Mouse (Mus musculus) hindbrain, embryonic 14.5 days (tissue): Measurements from ENCODE around the gene Myo1e. TPM values are rescaled to one million over a fixed set of nuclear protein-coding genes. Genes with fewer than 3 reads are reported as not detected.

ENCODE experiments used
- ATAC-seq: fragments of 200-750 bp; cut with Nextera tagmentation; 2 replicates; pipeline ENCODE4 v1.8.0; 2017; ENCODE audit warnings: moderate number of reproducible peaks, mild to moderate bottlenecking, moderate TSS enrichment, moderate library complexity; ENCODE audit not compliant: low FRiP score
- DNase-seq: peaks from one replicate; pipeline ENCODE4 v3.0.0-alpha.2; 2015; ENCODE audit warnings: low spot score
- H3K27ac ChIP-seq: fragments of 300-500 bp; sonication (generic); 2 replicates; pipeline ENCODE4 v1.5.1; 2014; ENCODE audit warnings: mild to moderate bottlenecking, moderate library complexity
- H3K27me3 ChIP-seq: fragments of 300-500 bp; sonication (generic); 2 replicates; pipeline ENCODE4 v1.6.1; 2014; ENCODE audit warnings: mild to moderate bottlenecking, low read length, mixed read lengths; ENCODE audit not compliant: control insufficient read depth, insufficient read depth
- H3K36me3 ChIP-seq: fragments of 300-500 bp; sonication (generic); replicated peaks from 2 replicates; pipeline ENCODE4 v1.6.1; 2014; ENCODE audit not compliant: control insufficient read depth, insufficient read depth
- H3K4me1 ChIP-seq: fragments of 300-500 bp; sonication (generic); replicated peaks from 2 replicates; pipeline ENCODE4 v1.6.1; 2014; ENCODE audit warnings: antibody characterized with exemption, low read length, mixed read lengths; ENCODE audit not compliant: control insufficient read depth, insufficient read depth
- H3K4me2 ChIP-seq: fragments of 300-500 bp; sonication (generic); replicated peaks from 2 replicates; pipeline ENCODE4 v1.6.1; 2014; ENCODE audit warnings: mild to moderate bottlenecking, moderate library complexity
- H3K4me3 ChIP-seq: fragments of 300-500 bp; sonication (generic); replicated peaks from 2 replicates; pipeline ENCODE4 v1.5.1; 2014; ENCODE audit warnings: mild to moderate bottlenecking, low read length
- H3K9ac ChIP-seq: fragments of 300-500 bp; sonication (generic); 2 replicates; pipeline ENCODE4 v1.6.1; 2014
- H3K9me3 ChIP-seq: fragments of 300-500 bp; sonication (generic); 2 replicates; pipeline ENCODE4 v1.6.1; 2016; ENCODE audit warnings: low read length; ENCODE audit not compliant: control insufficient read depth
- WGBS: fragments of 180-500 bp; shearing (Covaris S2); extraction: QIAGEN DNeasy Blood & Tissue Kit; methylation state at CpG from one replicate; pipeline ENCODE4 v1.1.7; 2014; 5-methylcytosine and 5-hydroxymethylcytosine counted together
- polyA plus RNA-seq: library from polyadenylated mRNA; unstranded; fragments of >200 nt; fragmentation: Nextera tagmentation; extraction: Ambion mirVana; gene quantifications from 2 replicates; pipeline ENCODE4 v1.2.1, GENCODE M21; 2014

Gene Myo1e
- polyA plus RNA-seq, 1 experiment from 2014 or later = 7.9 TPM

- H3K27ac ChIP-seq = no peak overlapping the region
- H3K9ac ChIP-seq = no peak overlapping the region
- WGBS = 73% methylated on average over 14 of the region's 14 CpGs
- no peak overlapping the region for H3K4me2 ChIP-seq
- H3K4me3 ChIP-seq = no peak overlapping the region
- ATAC-seq (no peak), DNase-seq (no peak)
- no peaks in the 10 kb centered on the region; the same call in 1 of the 2 replicates for H3K27me3 ChIP-seq
- no peaks in the 10 kb centered on the region for H3K36me3 ChIP-seq
- peaks cover 13% of the 10 kb centered on the region; the same call in 1 of the 2 replicates for H3K4me1 ChIP-seq
- no peaks in the 10 kb centered on the region for H3K9me3 ChIP-seq
These were observed 4.5 kb downstream of the Myo1e start for GRCm38 (mm10) chr9:70211638-70212037.

- Histone ChIP-seq H3K9ac (no peak overlapping the region), H3K27ac (no peak overlapping the region), H3K4me1 (no peaks in the 10 kb centered on the region), H3K4me3 (no peak overlapping the region), H3K27me3 (no peaks in the 10 kb centered on the region), H3K36me3 (no peaks in the 10 kb centered on the region), H3K4me2 (no peak overlapping the region), H3K9me3 (no peaks in the 10 kb centered on the region)
- DNase-seq (no peak), ATAC-seq (no peak)
- 87% methylated on average over 6 of the region's 6 CpGs for WGBS
These were observed 9.4 kb downstream of the Myo1e start for GRCm38 (mm10) chr9:70216517-70216916.

- ATAC-seq = no peak
- WGBS = 75% methylated on average over 6 of the region's 6 CpGs
- no peaks in the 10 kb centered on the region for H3K9me3 ChIP-seq
These were observed 12.3 kb downstream of the Myo1e start for GRCm38 (mm10) chr9:70219295-70219931.

GRCm38 (mm10) chr9:70220461-70221170, 13.5 kb downstream of the Myo1e start:
- Histone ChIP-seq H3K9ac (no peak overlapping the region), H3K9me3 (no peaks in the 10 kb centered on the region), H3K4me3 (no peak overlapping the region), H3K4me2 (no peak overlapping the region), H3K36me3 (no peaks in the 10 kb centered on the region), H3K27me3 (no peaks in the 10 kb centered on the region), H3K27ac (no peak overlapping the region), H3K4me1 (no peaks in the 10 kb centered on the region)
- ATAC-seq (no peak), DNase-seq (no peak)
- 72% methylated on average over 7 of the region's 7 CpGs for WGBS

More at GRCm38 (mm10) chr9:70219295-70219931, 12.3 kb downstream of the Myo1e start:
- Histone ChIP-seq H3K36me3 (no peaks in the 10 kb centered on the region), H3K4me3 (no peak overlapping the region), H3K27ac (no peak overlapping the region), H3K4me1 (no peaks in the 10 kb centered on the region), H3K9ac (no peak overlapping the region), H3K27me3 (no peaks in the 10 kb centered on the region), H3K4me2 (no peak overlapping the region)
- DNase-seq = no peak

GRCm38 (mm10) chr9:70223142-70223541, 16.0 kb downstream of the Myo1e start:
- Histone ChIP-seq H3K4me3 (no peak overlapping the region), H3K9ac (no peak overlapping the region), H3K9me3 (no peaks in the 10 kb centered on the region), H3K36me3 (no peaks in the 10 kb centered on the region), H3K4me2 (no peak overlapping the region), H3K27me3 (no peaks in the 10 kb centered on the region), H3K4me1 (no peaks in the 10 kb centered on the region), H3K27ac (no peak overlapping the region)
- ATAC-seq (no peak), DNase-seq (no peak)
- 80% methylated on average over 4 of the region's 4 CpGs for WGBS

- Histone ChIP-seq H3K9me3 (no peaks in the 10 kb centered on the region), H3K27ac (no peak overlapping the region), H3K27me3 (no peaks in the 10 kb centered on the region), H3K4me1 (no peaks in the 10 kb centered on the region), H3K4me2 (no peak overlapping the region), H3K4me3 (no peak overlapping the region), H3K36me3 (no peaks in the 10 kb centered on the region), H3K9ac (no peak overlapping the region)
- ATAC-seq (no peak), DNase-seq (no peak)
- 87% methylated on average over 4 of the region's 4 CpGs for whole genome bisulfite sequencing
These were observed 16.9 kb downstream of the Myo1e start for GRCm38 (mm10) chr9:70224046-70224445.

GRCm38 (mm10) chr9:70226359-70226758, 19.2 kb downstream of the Myo1e start:
- Histone ChIP-seq H3K27me3 (no peaks in the 10 kb centered on the region), H3K4me1 (no peaks in the 10 kb centered on the region), H3K4me2 (no peak overlapping the region), H3K9ac (no peak overlapping the region), H3K9me3 (no peaks in the 10 kb centered on the region), H3K36me3 (no peaks in the 10 kb centered on the region), H3K27ac (no peak overlapping the region), H3K4me3 (no peak overlapping the region)
- WGBS = 91% methylated on average over 4 of the region's 4 CpGs
- ATAC-seq = no peak
- DNase-seq = no peak

- DNase-seq (no peak), ATAC-seq (no peak)
- Histone ChIP-seq H3K9ac (no peak overlapping the region), H3K27me3 (no peaks in the 10 kb centered on the region), H3K9me3 (no peaks in the 10 kb centered on the region), H3K4me3 (no peak overlapping the region), H3K27ac (no peak overlapping the region), H3K4me1 (no peaks in the 10 kb centered on the region), H3K36me3 (no peaks in the 10 kb centered on the region), H3K4me2 (no peak overlapping the region)
- 86% methylated on average over 8 of the region's 8 CpGs for WGBS
These were observed 22.7 kb downstream of the Myo1e start for GRCm38 (mm10) chr9:70229823-70230222.

GRCm38 (mm10) chr9:70232044-70233010, 25.2 kb downstream of the Myo1e start:
- H3K4me2 ChIP-seq = no peak overlapping the region
- 91% methylated on average over 10 of the region's 10 CpGs for WGBS
- no peak overlapping the region for H3K4me3 ChIP-seq

More at GRCm38 (mm10) chr9:70232044-70233010, 25.2 kb downstream of the Myo1e start:
- DNase-seq (no peak), ATAC-seq (no peak)
- Histone ChIP-seq H3K27ac (no peak overlapping the region), H3K36me3 (no peaks in the 10 kb centered on the region), H3K4me1 (no peaks in the 10 kb centered on the region), H3K9me3 (no peaks in the 10 kb centered on the region), H3K27me3 (no peaks in the 10 kb centered on the region), H3K9ac (no peak overlapping the region)
